Mouse (Mus musculus) heart, embryonic 16.5 days (tissue): ENCODE measurements around the gene Nmnat2. TPM values are rescaled to one million over a fixed set of nuclear protein-coding genes. Genes with fewer than 3 reads are reported as not detected.
A peak's percentile ranks its signal among the peaks of the same experiment; 100 is the strongest.

Experiments
- ATAC-seq: fragments of 200-750 bp; cut with Nextera tagmentation; replicated peaks from 2 replicates; pipeline ENCODE4 v1.8.0; 2017; ENCODE audit warnings: moderate number of reproducible peaks; ENCODE audit not compliant: insufficient read depth, low FRiP score; ENCODE audit errors: extremely low read depth
- H3K27ac ChIP-seq: fragments of 300-500 bp; sonication (generic); 2 replicates; pipeline ENCODE4 v1.5.1; 2014; ENCODE audit warnings: mild to moderate bottlenecking, low read length, control low read depth, moderate library complexity
- H3K27me3 ChIP-seq: fragments of 300-500 bp; sonication (generic); 2 replicates; pipeline ENCODE4 v1.6.1; 2014; ENCODE audit warnings: low read length, mixed read lengths; ENCODE audit not compliant: control insufficient read depth, insufficient read depth
- H3K36me3 ChIP-seq: fragments of 300-500 bp; sonication (generic); 2 replicates; pipeline ENCODE4 v1.6.1; 2014; ENCODE audit not compliant: control insufficient read depth, insufficient read depth
- H3K4me1 ChIP-seq: fragments of 300-500 bp; sonication (generic); 2 replicates; pipeline ENCODE4 v1.6.1; 2014; ENCODE audit warnings: low read length, mixed read lengths; ENCODE audit not compliant: control insufficient read depth, insufficient read depth
- H3K4me2 ChIP-seq: fragments of 300-500 bp; sonication (generic); 2 replicates; pipeline ENCODE4 v1.6.1; 2014; ENCODE audit warnings: low read depth, mild to moderate bottlenecking, control low read depth, low read length
- H3K4me3 ChIP-seq: fragments of 300-500 bp; sonication (generic); 2 replicates; pipeline ENCODE4 v1.5.1; 2014; ENCODE audit warnings: mild to moderate bottlenecking, control low read depth, low read length
- H3K9ac ChIP-seq: fragments of 300-500 bp; sonication (generic); 2 replicates; pipeline ENCODE4 v1.6.1; 2014; ENCODE audit warnings: low read length, control low read depth
- H3K9me3 ChIP-seq: fragments of 300-500 bp; sonication (generic); replicated peaks from 2 replicates; pipeline ENCODE4 v1.6.1; 2016; ENCODE audit warnings: low read length; ENCODE audit not compliant: control insufficient read depth
- WGBS: fragments of 180-500 bp; shearing (Covaris S2); extraction: QIAGEN DNeasy Blood & Tissue Kit; methylation state at CpG from one replicate; pipeline ENCODE4 v1.1.7; 2014; 5-methylcytosine and 5-hydroxymethylcytosine counted together
- polyA plus RNA-seq: library from polyadenylated mRNA; unstranded; fragments of >200 nt; fragmentation: Nextera tagmentation; extraction: Ambion mirVana; gene quantifications from 2 replicates; pipeline ENCODE4 v1.2.1, GENCODE M21; 2015

Nmnat2 gene
- polyA plus RNA-seq, 1 experiment from 2014 or later, result 0.58 TPM

- peaks cover 15% of the 10 kb centered on the region for H3K4me1 ChIP-seq
- H3K27ac ChIP-seq, result no peak overlapping the region
- 79% methylated on average over 6 of the region's 6 CpGs for WGBS
These were observed 140.5 kb downstream of the Nmnat2 start for GRCm38 (mm10) chr1:153095328-153095727.

GRCm38 (mm10) chr1:153095826-153096727 lies 141.3 kb downstream of the Nmnat2 start:
- Histone ChIP-seq H3K4me2 (no peak overlapping the region), H3K4me1 (peaks cover 17% of the 10 kb centered on the region), H3K27ac (no peak overlapping the region), H3K4me3 (no peak overlapping the region), H3K27me3 (no peaks in the 10 kb centered on the region), H3K36me3 (no peaks in the 10 kb centered on the region), H3K9me3 (no peaks in the 10 kb centered on the region), H3K9ac (no peak overlapping the region)
- WGBS, result 26% methylated on average over 16 of the region's 16 CpGs
- ATAC-seq, result no peak

More at GRCm38 (mm10) chr1:153095328-153095727, 140.5 kb downstream of the Nmnat2 start:
- no peaks in the 10 kb centered on the region for H3K27me3 ChIP-seq
- H3K4me3 ChIP-seq, result no peak overlapping the region
- H3K36me3 ChIP-seq, result no peaks in the 10 kb centered on the region
- no peak overlapping the region for H3K9ac ChIP-seq
- no peak for ATAC-seq
- H3K4me2 ChIP-seq, result no peak overlapping the region
- no peaks in the 10 kb centered on the region for H3K9me3 ChIP-seq

GRCm38 (mm10) chr1:153097017-153097675 lies 142.4 kb downstream of the Nmnat2 start:
- peaks cover 11% of the 10 kb centered on the region for H3K4me1 ChIP-seq
- H3K9me3 ChIP-seq, result no peaks in the 10 kb centered on the region
- no peak overlapping the region for H3K4me3 ChIP-seq
- no peak for ATAC-seq
- no peak overlapping the region for H3K4me2 ChIP-seq
- H3K36me3 ChIP-seq, result no peaks in the 10 kb centered on the region
- H3K9ac ChIP-seq, result no peak overlapping the region
- H3K27ac ChIP-seq, result no peak overlapping the region
- 90% methylated on average over 6 of the region's 6 CpGs for WGBS
- no peaks in the 10 kb centered on the region for H3K27me3 ChIP-seq

GRCm38 (mm10) chr1:153098586-153098985 lies 143.8 kb downstream of the Nmnat2 start:
- Histone ChIP-seq H3K27ac (no peak overlapping the region), H3K4me1 (peaks cover 11% of the 10 kb centered on the region)

GRCm38 (mm10) chr1:153100912-153101311 lies 146.1 kb downstream of the Nmnat2 start:
- 37% methylated on average over 9 of the region's 9 CpGs for WGBS
- Histone ChIP-seq H3K9ac (no peak overlapping the region), H3K27ac (peak overlapping the region; percentile 59), H3K36me3 (no peaks in the 10 kb centered on the region), H3K27me3 (no peaks in the 10 kb centered on the region), H3K9me3 (no peaks in the 10 kb centered on the region), H3K4me3 (no peak overlapping the region), H3K4me1 (peaks cover 13% of the 10 kb centered on the region), H3K4me2 (no peak overlapping the region)
- 0 out of 2 replicates have a peak, but pooled peaks have one; percentile 66 for ATAC-seq

More at GRCm38 (mm10) chr1:153098586-153098985, 143.8 kb downstream of the Nmnat2 start:
- WGBS, result 60% methylated on average over 11 of the region's 11 CpGs
- Histone ChIP-seq H3K4me3 (no peak overlapping the region), H3K4me2 (no peak overlapping the region), H3K9ac (no peak overlapping the region), H3K36me3 (no peaks in the 10 kb centered on the region), H3K9me3 (no peaks in the 10 kb centered on the region), H3K27me3 (no peaks in the 10 kb centered on the region)
- ATAC-seq, result no peak

- ATAC-seq, result peak; percentile 60
- no peaks in the 10 kb centered on the region for H3K9me3 ChIP-seq
- H3K36me3 ChIP-seq, result no peaks in the 10 kb centered on the region
- H3K9ac ChIP-seq, result no peak overlapping the region
- peak overlapping the region; percentile 59 for H3K27ac ChIP-seq
- peaks cover 12% of the 10 kb centered on the region for H3K4me1 ChIP-seq
- H3K4me3 ChIP-seq, result no peak overlapping the region
- peak overlapping the region; percentile 8; the same call in 1 of the 2 replicates for H3K4me2 ChIP-seq
- H3K27me3 ChIP-seq, result no peaks in the 10 kb centered on the region
- WGBS, result 27% methylated on average over 9 of the region's 9 CpGs
These were observed 146.6 kb downstream of the Nmnat2 start for GRCm38 (mm10) chr1:153101327-153101880.

GRCm38 (mm10) chr1:153102296-153103185 lies 147.7 kb downstream of the Nmnat2 start:
- Histone ChIP-seq H3K9me3 (no peaks in the 10 kb centered on the region), H3K4me2 (no peak overlapping the region), H3K4me1 (peaks cover 12% of the 10 kb centered on the region), H3K4me3 (no peak overlapping the region), H3K27ac (no peak overlapping the region), H3K27me3 (no peaks in the 10 kb centered on the region), H3K9ac (no peak overlapping the region), H3K36me3 (no peaks in the 10 kb centered on the region)
- ATAC-seq, result no peak
- 92% methylated on average over 17 of the region's 17 CpGs for WGBS

GRCm38 (mm10) chr1:153103186-153103554 lies 148.4 kb downstream of the Nmnat2 start:
- Histone ChIP-seq H3K4me2 (no peak overlapping the region), H3K27ac (no peak overlapping the region), H3K4me1 (peaks cover 15% of the 10 kb centered on the region), H3K9me3 (no peaks in the 10 kb centered on the region), H3K36me3 (no peaks in the 10 kb centered on the region), H3K27me3 (no peaks in the 10 kb centered on the region), H3K4me3 (no peak overlapping the region), H3K9ac (no peak overlapping the region)
- WGBS, result 95% methylated on average over 7 of the region's 8 CpGs
- ATAC-seq, result no peak
